Mouse (Mus musculus): ENCODE results near the gene Ccdc34.

- no peak for TF ChIP-seq POLR2A (IDR thresholded peaks at IDR 0.05; ENCODE audit: borderline replicate concordance, low read depth, low read length)
- TF ChIP-seq CTCF (IDR thresholded peaks at IDR 0.05; ENCODE audit: low read depth, low read length): no peak
Measured at GRCm38 (mm10) chr2:110036265-110036664, 18.6 kb downstream of the Ccdc34 start.

Measured in bone marrow macrophage, adult 2 months (primary cell).